Mouse (Mus musculus) G1E (cell line): ENCODE measurements around the gene Cdkal1.

Source experiments
- CTCF ChIP-seq: IDR thresholded peaks from 2 replicates; pipeline ENCODE4 v1.5.1; 2012; ENCODE audit warnings: low read depth, low read length, inconsistent platforms, mixed read lengths
- GATA1 ChIP-seq: IDR thresholded peaks from 2 replicates; pipeline ENCODE4 v1.6.1; 2012; ENCODE audit warnings: borderline replicate concordance, low read length, inconsistent platforms, mixed read lengths
- GATA2 ChIP-seq: IDR thresholded peaks from 2 replicates; pipeline ENCODE4 v1.6.1; 2012; ENCODE audit warnings: low read depth, low read length, inconsistent platforms, borderline replicate concordance
- POLR2AphosphoS5 ChIP-seq: IDR thresholded peaks from 2 replicates; pipeline ENCODE4 v1.6.1; 2012; ENCODE audit warnings: low read depth, low read length, inconsistent platforms; ENCODE audit not compliant: insufficient replicate concordance
- TAL1 ChIP-seq: conservative IDR thresholded peaks from 2 replicates; pipeline ENCODE4 v1.6.1; 2012; ENCODE audit warnings: low read depth, low read length, inconsistent platforms, mixed read lengths

- TF ChIP-seq CTCF, result no peak
- TF ChIP-seq POLR2AphosphoS5, result no peak
- TF ChIP-seq GATA1, result no peak
- TF ChIP-seq TAL1, result no peak
- no peak for TF ChIP-seq GATA2
Observed at GRCm38 (mm10) chr13:29501173-29501572, 354.3 kb downstream of the Cdkal1 start.
